Mouse (Mus musculus) hindbrain, embryonic 12.5 days (tissue): Measurements from ENCODE around the gene Pik3r3. TPM values are rescaled to one million over a fixed set of nuclear protein-coding genes. Genes with fewer than 3 reads are reported as not detected.

Experiments used
- ATAC-seq: fragments of 200-750 bp; cut with Nextera tagmentation; 2 replicates; pipeline ENCODE4 v1.8.0; 2017; ENCODE audit warnings: moderate TSS enrichment; ENCODE audit not compliant: low FRiP score
- H3K27ac ChIP-seq: fragments of 300-500 bp; sonication (generic); 2 replicates; pipeline ENCODE4 v1.5.1; 2016; ENCODE audit warnings: mild to moderate bottlenecking
- H3K27me3 ChIP-seq: fragments of 300-500 bp; sonication (generic); 2 replicates; pipeline ENCODE4 v1.6.1; 2016; ENCODE audit warnings: mild to moderate bottlenecking
- H3K36me3 ChIP-seq: fragments of 300-500 bp; sonication (generic); 2 replicates; pipeline ENCODE4 v1.6.1; 2016; ENCODE audit warnings: mild to moderate bottlenecking
- H3K4me1 ChIP-seq: fragments of 300-500 bp; sonication (generic); 2 replicates; pipeline ENCODE4 v1.6.1; 2016
- H3K4me2 ChIP-seq: fragments of 300-500 bp; sonication (generic); replicated peaks from 2 replicates; pipeline ENCODE4 v1.6.1; 2016; ENCODE audit warnings: mild to moderate bottlenecking
- H3K4me3 ChIP-seq: fragments of 300-500 bp; sonication (generic); 2 replicates; pipeline ENCODE4 v1.5.1; 2016; ENCODE audit warnings: mild to moderate bottlenecking
- H3K9ac ChIP-seq: fragments of 300-500 bp; sonication (generic); 2 replicates; pipeline ENCODE4 v1.6.1; 2016; ENCODE audit warnings: mild to moderate bottlenecking, moderate library complexity
- H3K9me3 ChIP-seq: fragments of 300-500 bp; sonication (generic); replicated peaks from 2 replicates; pipeline ENCODE4 v1.6.1; 2016; ENCODE audit warnings: mild to moderate bottlenecking
- WGBS: fragments of 180-500 bp; shearing (Covaris S2); methylation state at CpG from one replicate; pipeline ENCODE4 v1.1.7; 2016; 5-methylcytosine and 5-hydroxymethylcytosine counted together
- polyA plus RNA-seq: library from polyadenylated mRNA; unstranded; fragments of >200 nt; fragmentation: Nextera tagmentation; extraction: Ambion mirVana; gene quantifications from 2 replicates; pipeline ENCODE4 v1.2.1, GENCODE M21; 2016

Gene Pik3r3
- polyA plus RNA-seq, 1 experiment from 2014 or later: 108 TPM

- Histone ChIP-seq H3K4me3 (no peak overlapping the region), H3K9ac (no peak overlapping the region), H3K4me2 (no peak overlapping the region), H3K27me3 (no peaks in the 10 kb centered on the region), H3K4me1 (no peaks in the 10 kb centered on the region), H3K27ac (no peak overlapping the region), H3K9me3 (no peaks in the 10 kb centered on the region), H3K36me3 (peaks cover 64% of the 10 kb centered on the region)
- no peak for ATAC-seq
- WGBS: 98% methylated on average over 6 of the region's 6 CpGs
These were observed 100.7 kb downstream of the Pik3r3 start for GRCm38 (mm10) chr4:116322127-116322526.

- Histone ChIP-seq H3K27me3 (no peaks in the 10 kb centered on the region), H3K4me3 (no peak overlapping the region), H3K9ac (no peak overlapping the region), H3K4me1 (no peaks in the 10 kb centered on the region), H3K9me3 (no peaks in the 10 kb centered on the region), H3K36me3 (peaks cover 47% of the 10 kb centered on the region), H3K4me2 (no peak overlapping the region), H3K27ac (no peak overlapping the region)
- ATAC-seq: no peak
- 96% methylated on average over 3 of the region's 3 CpGs for WGBS
These were observed 107.8 kb downstream of the Pik3r3 start for GRCm38 (mm10) chr4:116329256-116329655.

DNA sequence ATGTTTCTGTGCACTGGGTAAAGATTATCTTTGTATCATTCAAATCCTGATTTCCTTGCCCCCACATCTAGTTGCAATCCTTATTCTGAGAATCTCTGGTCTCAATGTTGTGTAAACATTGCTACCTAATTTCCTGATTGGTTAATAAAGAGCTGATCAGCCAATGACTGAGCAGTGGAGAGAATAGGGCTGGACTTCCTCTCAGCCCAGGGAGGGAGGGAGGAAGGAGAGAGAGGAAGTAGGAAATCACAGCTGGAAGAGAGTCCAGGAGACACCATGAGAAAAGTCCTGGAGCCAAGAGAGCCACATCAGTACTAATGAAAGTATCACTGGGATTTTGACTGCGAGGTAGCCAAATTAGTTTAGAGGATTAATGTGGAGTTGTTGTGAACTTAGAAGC lies 114.9 kb downstream of the Pik3r3 start:
- no peak for ATAC-seq
- Histone ChIP-seq H3K27ac (no peak overlapping the region), H3K9ac (no peak overlapping the region), H3K27me3 (no peaks in the 10 kb centered on the region), H3K9me3 (no peaks in the 10 kb centered on the region), H3K36me3 (0 out of 2 replicates have a peak, but pooled peaks cover 1% of the 10 kb centered on the region), H3K4me2 (no peak overlapping the region), H3K4me1 (no peaks in the 10 kb centered on the region), H3K4me3 (no peak overlapping the region)
- 88% methylated on average over 1 of the region's 1 CpGs for WGBS

DNA sequence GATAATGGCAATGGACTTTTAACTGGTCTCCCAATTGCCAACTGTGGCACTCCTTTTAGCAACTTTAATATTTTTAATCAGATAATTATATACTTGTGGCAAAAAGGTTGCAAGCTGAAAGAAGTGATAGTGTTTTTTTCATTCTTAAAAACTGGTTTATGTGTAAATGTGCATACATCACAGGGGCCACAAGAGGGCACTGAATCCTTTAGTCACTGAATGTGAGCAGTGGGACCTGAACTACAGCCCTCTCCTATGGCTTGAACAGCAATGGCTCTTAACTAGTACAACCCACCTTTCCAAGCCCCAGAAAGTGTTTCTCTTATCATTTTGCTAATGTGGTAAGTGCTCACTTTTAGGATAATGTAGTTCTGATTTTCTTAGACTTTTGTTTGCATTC lies 120.7 kb downstream of the Pik3r3 start:
- no peaks in the 10 kb centered on the region for H3K9me3 ChIP-seq
- no peaks in the 10 kb centered on the region for H3K4me1 ChIP-seq
- ATAC-seq: no peak
- no peak overlapping the region for H3K4me3 ChIP-seq
- no peak overlapping the region for H3K9ac ChIP-seq
- no peak overlapping the region for H3K27ac ChIP-seq
- H3K4me2 ChIP-seq: no peak overlapping the region
- no peaks in the 10 kb centered on the region for H3K36me3 ChIP-seq
- no peaks in the 10 kb centered on the region for H3K27me3 ChIP-seq

DNA sequence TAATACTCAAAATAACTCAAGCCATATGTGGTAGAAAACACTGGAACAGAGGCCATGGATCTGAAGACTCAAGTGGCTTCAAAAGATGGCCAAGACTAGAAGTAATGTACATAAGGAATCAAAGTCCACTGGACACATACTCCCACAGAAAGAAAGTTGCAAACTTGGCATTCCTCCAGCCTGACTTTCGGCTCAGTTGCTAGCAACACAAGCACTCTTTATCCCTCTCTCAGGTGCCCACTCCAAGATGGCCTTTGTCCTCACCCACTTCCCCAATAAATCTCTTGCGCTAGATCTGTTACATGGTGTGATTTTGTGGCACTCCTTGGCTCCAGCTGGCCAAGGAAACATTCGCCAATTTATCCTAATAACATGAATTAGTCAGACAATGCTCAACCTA lies 131.1 kb downstream of the Pik3r3 start:
- H3K9me3 ChIP-seq: no peaks in the 10 kb centered on the region
- 0 out of 2 replicates have a peak, but pooled peaks cover 7% of the 10 kb centered on the region for H3K36me3 ChIP-seq
- no peak for ATAC-seq
- no peak overlapping the region for H3K4me3 ChIP-seq
- no peaks in the 10 kb centered on the region for H3K4me1 ChIP-seq
- 95% methylated on average over 3 of the region's 3 CpGs for WGBS
- no peak overlapping the region for H3K9ac ChIP-seq
- no peaks in the 10 kb centered on the region for H3K27me3 ChIP-seq
- H3K27ac ChIP-seq: no peak overlapping the region
- H3K4me2 ChIP-seq: no peak overlapping the region

Other genes with a start within 250 kb of the Pik3r3 start
- gene Faah, start 203.7 kb upstream of the Pik3r3 start, polyA plus RNA-seq: 7.3 and 7.7 TPM in 2 replicates
- 16.3 and 21.1 TPM in 2 replicates for gene Nsun4, start 167.7 kb upstream of the Pik3r3 start, polyA plus RNA-seq
- 333 and 361 TPM in 2 replicates for gene Uqcrh, start 146.5 kb upstream of the Pik3r3 start, polyA plus RNA-seq
- 72.8 and 73.8 TPM in 2 replicates for gene Lrrc41, start 146.3 kb upstream of the Pik3r3 start, polyA plus RNA-seq
- gene Rad54l, start 97.9 kb upstream of the Pik3r3 start, polyA plus RNA-seq: 28.3 and 28.5 TPM in 2 replicates
- gene Pomgnt1, start 97.8 kb upstream of the Pik3r3 start, polyA plus RNA-seq: 62.7 and 67.5 TPM in 2 replicates
- 1.6 and 2.2 TPM in 2 replicates for gene Lurap1, start 70.3 kb upstream of the Pik3r3 start, polyA plus RNA-seq
- gene Tspan1, start 54.0 kb upstream of the Pik3r3 start, polyA plus RNA-seq: 0.17 TPM in 1 of 2 replicates, not detected in the other
- gene 1700042G07Rik, start 48.2 kb upstream of the Pik3r3 start, polyA plus RNA-seq: not detected in 2 replicates
- gene Gm49337, start 48.2 kb upstream of the Pik3r3 start, polyA plus RNA-seq: not detected in 2 replicates
- 42.1 and 43.2 TPM in 2 replicates for gene Mast2, start 242.6 kb downstream of the Pik3r3 start, polyA plus RNA-seq